Mouse (Mus musculus) retina, postnatal 1 day (tissue): ENCODE results near the gene Cry2.

ENCODE experiments used
- DNase-seq: peaks from one replicate; pipeline ENCODE4 v3.0.0-alpha.2; 2012

Cry2 gene

GRCm38 (mm10) chr2:92444376-92444775 is 10.5 kb upstream of the Cry2 start:
- DNase-seq, result no peak

- no peak for DNase-seq
These were observed 9.5 kb upstream of the Cry2 start for GRCm38 (mm10) chr2:92443313-92443712.

- DNase-seq, result no peak
These were observed 8.7 kb upstream of the Cry2 start for GRCm38 (mm10) chr2:92442419-92443001.

- DNase-seq, result no peak
These were observed 6.6 kb upstream of the Cry2 start for GRCm38 (mm10) chr2:92440432-92440831.

- no peak for DNase-seq
These were observed 4.7 kb upstream of the Cry2 start for GRCm38 (mm10) chr2:92438567-92438966.

- DNase-seq, result peak; percentile 92
These were observed 4.0 kb upstream of the Cry2 start for GRCm38 (mm10) chr2:92437875-92438274.

- no peak for DNase-seq
These were observed 3.5 kb upstream of the Cry2 start for GRCm38 (mm10) chr2:92437366-92437765.

- peak; percentile 19 for DNase-seq
These were observed 1.2 kb upstream of the Cry2 start for GRCm38 (mm10) chr2:92435023-92435422.

- no peak for DNase-seq
These were observed 517 bp upstream of the Cry2 start for GRCm38 (mm10) chr2:92434375-92434745.

GRCm38 (mm10) chr2:92432299-92433295 is 1.2 kb downstream of the Cry2 start:
- peak; percentile 42 for DNase-seq

- no peak for DNase-seq
These were observed 2.1 kb downstream of the Cry2 start for GRCm38 (mm10) chr2:92431611-92432179.

GRCm38 (mm10) chr2:92430723-92431541 is 2.9 kb downstream of the Cry2 start:
- peak; percentile 85 for DNase-seq

- DNase-seq, result no peak
These were observed 3.8 kb downstream of the Cry2 start for GRCm38 (mm10) chr2:92430089-92430488.

- peak; percentile 90 for DNase-seq
These were observed 6.0 kb downstream of the Cry2 start for GRCm38 (mm10) chr2:92427882-92428281.

GRCm38 (mm10) chr2:92426426-92426825 is 7.4 kb downstream of the Cry2 start:
- DNase-seq, result no peak

- no peak for DNase-seq
These were observed 8.5 kb downstream of the Cry2 start for GRCm38 (mm10) chr2:92425366-92425765.

GRCm38 (mm10) chr2:92424462-92425308 is 9.2 kb downstream of the Cry2 start:
- DNase-seq, result peak; percentile 90

GRCm38 (mm10) chr2:92423702-92424461 is 10.0 kb downstream of the Cry2 start:
- peak; percentile 95 for DNase-seq

GRCm38 (mm10) chr2:92423156-92423555 is 10.7 kb downstream of the Cry2 start:
- DNase-seq, result no peak

GRCm38 (mm10) chr2:92422388-92423135 is 11.3 kb downstream of the Cry2 start:
- DNase-seq, result peak; percentile 47
